Mouse (Mus musculus) splenic B cell, adult 2 months (primary cell): ENCODE data around the gene Rapgef5.
A peak's percentile ranks its signal among the peaks of the same experiment; 100 is the strongest.

ENCODE experiments used
- DNase-seq: peaks from one replicate; pipeline ENCODE4 v3.0.0-alpha.2; 2011; ENCODE audit warnings: low read depth, low spot score
- H3K27me3 ChIP-seq: 2 replicates; pipeline ENCODE4 v1.6.1; 2012; ENCODE audit warnings: mild to moderate bottlenecking, low read length, moderate library complexity, mixed read lengths; ENCODE audit not compliant: control insufficient read depth, poor library complexity, insufficient read depth, severe bottlenecking
- H3K36me3 ChIP-seq: 2 replicates; pipeline ENCODE4 v1.6.1; 2012; ENCODE audit warnings: mild to moderate bottlenecking, low read length, moderate library complexity, mixed read lengths; ENCODE audit not compliant: control insufficient read depth, poor library complexity, insufficient read depth, severe bottlenecking

The Rapgef5 gene

DNA sequence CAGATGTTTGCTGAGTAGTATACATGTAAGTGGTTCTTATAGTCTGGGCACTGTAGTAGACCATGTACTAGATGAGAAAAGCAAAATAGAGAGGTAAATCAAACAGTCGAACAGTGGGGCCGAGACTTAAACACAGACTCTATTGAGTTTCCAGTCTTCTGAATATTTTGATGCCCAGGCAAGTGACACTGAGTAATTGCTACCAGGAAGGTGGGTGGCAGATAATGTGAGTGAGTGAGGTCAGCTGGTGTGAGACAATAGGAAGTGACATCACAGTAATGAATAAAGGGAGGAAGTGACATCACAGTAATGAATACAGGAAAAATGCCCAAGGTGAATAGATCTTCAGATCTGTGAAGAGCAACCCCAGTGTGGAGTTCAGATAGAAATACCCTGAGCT, at the start of gene Rapgef5:
Gene Rapgef5 (plus strand): TSS at position 301 of the 400 bp plus-strand sequence.
- no peak for DNase-seq
- no peaks in the 10 kb centered on the region for H3K36me3 ChIP-seq
- no peaks in the 10 kb centered on the region for H3K27me3 ChIP-seq

DNA sequence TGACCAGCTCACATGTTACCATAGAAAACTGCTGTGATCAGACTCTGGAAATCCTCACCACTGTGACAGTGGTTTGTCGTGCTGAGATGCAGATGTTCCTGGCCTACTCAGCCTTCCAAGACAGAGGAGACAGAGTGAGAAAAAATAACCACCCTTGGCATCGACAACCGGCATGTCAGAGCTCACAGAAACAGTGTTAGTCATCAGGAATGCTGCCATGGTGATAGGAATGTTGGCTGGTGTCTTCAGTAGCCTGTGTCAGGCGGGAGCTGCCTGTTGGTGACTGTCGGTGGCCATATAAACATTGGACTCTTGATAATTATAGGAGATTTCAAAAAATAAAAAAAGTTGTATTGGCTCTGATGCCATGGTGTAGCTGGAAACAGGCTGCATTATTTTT, 48.0 kb upstream of the Rapgef5 start:
- Histone ChIP-seq H3K36me3 (no peaks in the 10 kb centered on the region), H3K27me3 (no peaks in the 10 kb centered on the region)
- DNase-seq, result no peak

DNA sequence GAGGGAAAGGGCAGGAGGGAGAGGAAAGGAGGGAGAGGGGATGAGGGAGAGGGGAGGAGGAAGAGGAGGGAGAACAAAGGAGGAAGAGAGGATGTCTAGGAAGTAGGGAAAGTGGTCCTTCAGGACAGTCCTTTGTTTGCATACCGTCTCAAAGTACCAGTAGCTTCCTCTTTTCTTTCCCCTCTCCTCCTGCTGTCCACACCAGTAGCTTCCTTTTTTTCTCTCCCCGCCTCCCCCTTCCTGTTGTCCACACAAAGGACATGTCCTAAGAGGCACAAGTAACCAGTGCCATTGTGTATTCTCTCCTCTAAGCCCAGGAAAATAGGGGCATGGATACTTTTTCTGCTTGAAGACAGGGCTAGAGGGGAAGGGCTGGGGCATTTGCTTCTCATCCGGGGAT, 37.3 kb upstream of the Rapgef5 start:
- H3K36me3 ChIP-seq, result no peaks in the 10 kb centered on the region
- no peaks in the 10 kb centered on the region for H3K27me3 ChIP-seq
- peak; percentile 12 for DNase-seq

DNA sequence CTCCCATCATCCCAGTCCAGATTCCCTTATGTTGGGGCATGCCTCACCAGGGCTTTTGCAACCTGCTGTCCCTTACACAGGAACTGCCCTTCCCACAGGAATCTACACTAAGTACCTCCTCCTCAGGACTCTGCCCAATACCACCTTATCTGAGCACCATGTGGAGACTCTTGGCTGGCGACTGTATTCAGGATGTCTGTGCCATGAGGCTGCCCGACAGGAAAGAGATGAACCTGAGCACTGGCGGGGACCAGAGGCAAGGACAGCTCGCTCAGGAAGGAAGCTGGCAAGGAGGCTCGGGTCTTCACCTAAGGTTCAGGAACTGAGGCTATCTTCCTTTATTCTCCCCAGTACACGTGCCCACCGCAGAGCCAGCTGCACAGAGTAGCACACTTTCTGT, 36.6 kb upstream of the Rapgef5 start:
- no peaks in the 10 kb centered on the region for H3K27me3 ChIP-seq

DNA sequence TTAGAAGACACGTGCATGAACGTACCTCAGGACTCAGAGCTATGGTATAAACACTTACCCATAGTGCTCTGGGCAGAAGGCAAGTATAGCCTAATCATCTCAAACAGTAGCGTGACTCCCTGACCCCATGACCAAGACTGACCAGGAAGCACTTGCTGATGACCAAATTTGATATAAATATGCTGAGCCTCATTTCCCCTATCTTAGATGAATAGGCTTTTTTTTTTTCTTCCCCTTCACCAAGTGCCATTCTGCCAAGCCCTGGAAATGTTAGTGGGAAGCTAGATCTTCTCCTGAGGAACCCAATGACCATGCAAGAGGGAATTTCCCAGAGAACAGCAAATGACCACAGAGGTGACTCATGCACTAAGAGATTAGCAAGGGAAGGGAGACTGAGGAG, 35.3 kb upstream of the Rapgef5 start:
- no peaks in the 10 kb centered on the region for H3K36me3 ChIP-seq
- H3K27me3 ChIP-seq, result no peaks in the 10 kb centered on the region
- no peak for DNase-seq

More for the DNA sequence above, 36.6 kb upstream of the Rapgef5 start:
- no peak for DNase-seq
- H3K36me3 ChIP-seq, result no peaks in the 10 kb centered on the region

DNA sequence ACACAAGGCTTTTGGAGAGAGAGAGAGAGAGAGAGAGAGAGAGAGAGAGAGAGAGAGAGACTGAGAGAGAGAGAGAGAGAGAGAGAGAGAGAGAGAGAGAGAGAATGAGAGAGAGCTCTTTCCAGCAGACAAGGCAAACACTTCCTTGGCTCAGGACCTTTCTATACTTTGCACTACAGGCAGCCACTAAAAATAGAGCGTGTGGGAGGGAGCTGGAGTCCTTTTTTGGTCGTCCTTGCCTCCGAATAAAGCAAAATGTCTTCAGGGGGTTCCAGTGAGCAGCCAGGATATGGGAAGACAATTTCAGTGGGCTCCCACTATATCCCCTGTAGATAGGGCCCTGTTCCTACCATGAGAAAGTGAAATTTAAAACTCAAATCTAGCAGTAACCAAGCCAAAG, 33.6 kb upstream of the Rapgef5 start:
- DNase-seq, result no peak
- no peaks in the 10 kb centered on the region for H3K27me3 ChIP-seq
- no peaks in the 10 kb centered on the region for H3K36me3 ChIP-seq

DNA sequence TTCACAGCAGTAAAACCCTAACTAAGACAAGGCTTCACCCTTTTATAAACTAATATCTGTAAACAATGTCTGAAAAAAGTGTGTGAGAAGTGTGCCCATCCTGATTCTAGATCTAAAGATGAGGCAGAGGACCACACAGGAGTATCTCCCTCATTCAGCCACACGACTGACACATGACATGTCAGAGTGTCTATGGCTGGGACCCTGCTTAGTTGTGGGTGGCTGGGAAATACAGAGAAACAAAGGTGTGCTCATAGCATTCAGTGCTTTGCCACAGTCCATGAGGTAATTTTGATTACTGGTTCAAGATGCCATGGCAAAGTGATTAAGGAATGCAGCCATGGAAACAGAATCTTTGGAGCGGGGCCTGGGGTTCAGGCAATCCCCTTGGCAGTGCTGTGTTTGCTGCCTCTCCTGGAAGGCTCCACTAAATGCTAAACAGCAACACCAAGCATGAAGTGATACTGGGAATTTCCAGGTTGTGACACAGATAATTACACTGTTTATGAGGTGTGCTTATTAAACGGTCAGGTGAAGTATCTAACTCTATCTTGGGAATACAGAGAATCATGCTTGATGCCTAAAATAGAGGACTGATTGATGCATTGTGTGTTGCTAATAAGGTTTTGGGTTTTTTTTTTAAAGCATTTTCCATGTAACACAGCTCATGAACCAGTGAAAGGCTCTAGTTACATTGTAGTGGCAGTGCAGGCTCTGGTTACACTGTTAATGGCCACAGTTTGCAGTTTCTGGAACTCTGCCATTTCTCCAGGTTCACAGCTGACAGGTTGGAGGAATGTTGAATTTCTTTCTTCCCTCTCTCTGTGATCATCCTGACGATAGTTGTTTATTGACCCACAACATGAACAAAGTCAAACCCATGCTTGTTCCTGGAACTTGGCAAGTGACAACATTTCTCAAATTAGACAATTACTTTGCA, 29.9 kb upstream of the Rapgef5 start:
- Histone ChIP-seq H3K27me3 (no peaks in the 10 kb centered on the region), H3K36me3 (no peaks in the 10 kb centered on the region)
- no peak for DNase-seq

DNA sequence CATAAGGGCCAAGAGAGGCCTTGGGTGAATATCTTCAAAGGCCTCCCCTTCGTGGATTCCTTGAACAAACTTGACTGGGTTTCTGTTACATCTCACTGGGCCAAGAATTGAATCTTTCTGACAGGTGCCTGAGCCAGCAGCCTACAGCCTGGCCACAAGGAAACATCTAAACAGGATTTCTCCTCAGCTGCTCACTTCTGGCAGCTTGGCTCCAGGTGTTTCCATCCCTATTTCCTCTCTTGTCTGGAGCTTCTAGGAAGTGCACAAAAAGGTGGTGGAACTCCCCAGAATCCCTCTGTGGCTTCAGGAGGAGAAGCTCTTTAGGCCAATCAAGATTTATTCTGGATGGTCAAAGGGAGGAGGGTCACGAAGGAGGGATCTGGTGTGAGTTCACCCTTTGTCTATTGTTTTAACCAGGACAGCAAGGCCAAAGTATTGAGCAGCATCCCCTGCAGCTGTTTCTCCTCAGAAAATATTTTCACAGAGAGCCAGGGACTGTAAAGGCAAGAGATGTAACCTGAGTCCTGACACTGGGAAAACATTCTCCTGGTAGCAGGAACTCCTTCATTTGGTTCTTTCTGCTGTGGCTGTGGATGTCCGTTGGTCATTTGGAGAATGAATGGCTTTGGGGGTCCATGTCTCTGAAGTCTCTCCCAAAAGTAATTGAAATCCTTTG, 19.6 kb upstream of the Rapgef5 start:
- no peak for DNase-seq
- H3K27me3 ChIP-seq, result no peaks in the 10 kb centered on the region

DNA sequence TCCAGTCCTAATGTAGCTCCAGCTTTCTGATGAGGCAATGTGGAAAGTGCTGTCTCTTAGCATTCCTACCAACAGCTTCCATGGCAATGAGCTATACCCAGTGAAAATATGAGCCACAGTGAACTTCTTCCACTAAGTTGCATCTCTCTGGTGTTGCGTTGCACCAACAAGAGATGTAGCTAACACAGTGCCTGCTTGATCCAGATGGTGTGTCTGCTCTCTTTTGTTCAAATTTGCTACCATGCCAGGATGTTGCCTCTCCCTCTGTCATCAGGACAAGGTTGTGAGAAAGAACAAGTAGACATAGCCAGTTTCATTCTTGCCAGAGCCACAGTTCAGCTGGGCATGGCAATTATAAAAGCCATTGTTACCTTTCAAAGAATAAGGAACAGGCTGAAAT, 18.9 kb upstream of the Rapgef5 start:
- H3K27me3 ChIP-seq, result no peaks in the 10 kb centered on the region
- no peaks in the 10 kb centered on the region for H3K36me3 ChIP-seq
- no peak for DNase-seq

More for the DNA sequence above, 19.6 kb upstream of the Rapgef5 start:
- H3K36me3 ChIP-seq, result no peaks in the 10 kb centered on the region

DNA sequence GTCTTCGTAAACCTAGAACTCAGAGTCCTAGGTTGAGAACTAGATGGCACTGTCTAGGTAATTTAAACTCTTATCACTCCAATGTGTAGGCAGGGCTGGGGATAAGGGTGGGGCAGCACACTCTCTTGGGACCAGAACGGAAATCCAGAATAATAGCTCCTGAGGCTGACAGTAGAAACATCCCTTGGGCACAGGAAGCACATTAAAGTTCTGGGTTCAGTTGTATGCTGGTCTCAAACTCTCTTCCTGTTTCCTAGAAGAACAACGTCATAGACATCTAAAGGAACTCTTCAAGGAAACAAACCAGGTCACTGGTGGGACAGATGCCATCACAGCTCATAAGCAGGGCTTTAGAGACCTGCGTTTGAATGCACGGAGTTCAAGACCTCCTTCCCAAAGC, 17.0 kb upstream of the Rapgef5 start:
- Histone ChIP-seq H3K27me3 (no peaks in the 10 kb centered on the region), H3K36me3 (no peaks in the 10 kb centered on the region)
- no peak for DNase-seq

DNA sequence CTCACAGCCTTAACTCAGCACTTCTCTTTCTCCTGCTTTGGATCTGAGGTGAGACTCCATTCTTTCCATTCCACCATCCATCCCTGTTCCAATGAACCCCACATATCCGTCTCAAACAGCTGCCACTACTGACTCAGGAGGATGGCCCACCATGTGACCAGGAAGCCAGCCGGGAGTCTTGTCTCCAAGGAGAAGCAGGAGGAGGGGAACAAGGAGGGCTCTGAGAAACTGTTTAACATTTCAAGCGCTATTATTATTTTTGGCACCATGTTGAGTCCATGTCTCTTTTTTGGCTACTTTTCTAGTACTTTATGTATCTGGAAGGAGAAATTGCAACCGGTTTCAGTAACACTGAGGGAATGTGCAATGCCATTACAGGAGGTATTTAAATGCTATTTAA, 15.1 kb upstream of the Rapgef5 start:
- Histone ChIP-seq H3K36me3 (no peaks in the 10 kb centered on the region), H3K27me3 (no peaks in the 10 kb centered on the region)
- no peak for DNase-seq

DNA sequence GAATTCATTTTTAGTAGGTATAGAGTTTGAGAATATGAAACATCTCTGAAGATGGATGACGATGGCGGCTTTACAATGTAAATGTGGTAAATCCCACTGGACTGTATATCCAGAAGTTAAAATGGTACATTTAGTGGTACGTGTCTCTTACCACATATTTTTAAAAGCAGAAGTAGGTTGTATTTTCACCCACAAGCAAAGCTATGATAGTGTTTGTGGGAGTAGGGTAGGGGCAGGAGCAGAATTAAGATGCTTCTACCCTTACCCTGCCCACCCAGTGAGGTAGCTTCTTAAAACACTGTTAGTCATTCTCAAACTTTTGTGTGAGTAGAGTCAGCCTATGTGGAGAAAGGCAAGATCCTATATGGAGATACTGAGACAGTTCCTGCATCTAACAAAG, 13.4 kb upstream of the Rapgef5 start:
- Histone ChIP-seq H3K36me3 (no peaks in the 10 kb centered on the region), H3K27me3 (no peaks in the 10 kb centered on the region)

DNA sequence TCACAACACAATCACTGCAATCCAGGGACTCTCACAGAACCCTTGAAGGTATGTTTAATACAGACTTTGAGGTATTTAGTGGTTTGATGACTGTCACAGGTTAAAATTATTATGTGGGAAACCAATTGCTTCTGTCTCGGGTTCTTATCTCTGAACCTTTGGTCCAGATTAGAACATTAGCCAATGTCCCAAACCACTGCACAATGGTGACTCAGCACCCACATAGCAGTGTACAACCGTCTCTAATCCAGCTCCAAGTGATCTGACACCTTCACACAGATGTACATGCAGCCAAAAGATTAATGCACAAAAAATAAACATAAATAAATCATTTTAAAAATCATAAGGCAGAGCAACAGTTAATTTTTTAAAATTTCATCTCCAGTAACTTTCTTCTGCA, 11.1 kb upstream of the Rapgef5 start:
- no peaks in the 10 kb centered on the region for H3K27me3 ChIP-seq
- H3K36me3 ChIP-seq, result no peaks in the 10 kb centered on the region
- no peak for DNase-seq

More for the DNA sequence above, 13.4 kb upstream of the Rapgef5 start:
- no peak for DNase-seq

DNA sequence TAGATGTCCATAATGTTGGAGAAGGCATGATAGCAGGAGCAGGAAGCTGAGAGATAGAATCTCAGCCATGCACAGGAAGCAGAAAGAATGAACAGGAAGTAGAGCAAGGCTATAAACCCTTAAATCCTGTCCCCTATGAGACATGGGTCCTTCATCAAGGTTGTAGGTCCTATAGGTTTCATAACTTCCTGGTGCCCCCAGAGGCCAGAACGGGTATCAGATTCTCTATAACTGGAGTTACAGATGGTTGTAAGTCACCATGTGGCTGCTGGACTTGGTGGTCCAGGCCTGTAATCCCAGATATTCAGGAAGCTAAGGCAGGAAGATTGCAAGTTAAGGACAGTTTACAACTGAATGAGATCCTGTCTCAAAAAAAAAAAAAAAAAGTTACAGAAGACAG, 8.5 kb upstream of the Rapgef5 start:
- H3K27me3 ChIP-seq, result no peaks in the 10 kb centered on the region
- H3K36me3 ChIP-seq, result no peaks in the 10 kb centered on the region
- peak; percentile 17 for DNase-seq

DNA sequence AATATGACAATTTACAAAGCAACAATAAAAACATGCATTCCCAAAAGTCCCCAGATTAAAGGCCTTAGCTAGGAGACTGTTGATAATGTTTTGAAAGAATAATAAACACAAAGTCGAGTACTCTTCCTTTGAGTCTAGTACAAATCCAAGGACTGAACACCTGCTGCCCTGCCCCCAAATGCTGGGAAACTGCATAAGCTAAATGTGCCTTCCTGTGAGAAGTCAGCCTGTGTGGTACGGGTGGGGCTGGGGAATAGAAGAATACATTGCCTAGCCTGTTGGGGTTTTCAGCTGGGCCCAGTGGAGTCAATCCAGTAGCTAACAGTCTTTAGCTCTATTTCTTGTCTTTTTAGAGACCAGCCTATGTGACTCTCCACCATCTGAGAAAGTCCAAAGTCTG, 6.4 kb upstream of the Rapgef5 start:
- Histone ChIP-seq H3K27me3 (no peaks in the 10 kb centered on the region), H3K36me3 (no peaks in the 10 kb centered on the region)
- DNase-seq, result no peak
